Mouse (Mus musculus): Measurements from ENCODE around the gene Col27a1. TPM values are rescaled to one million over a fixed set of nuclear protein-coding genes. Genes with fewer than 3 reads are reported as not detected.

Gene Col27a1
- total and polyA plus RNA-seq, 3 experiments, result not detected

- no peak for TF ChIP-seq JUND (IDR thresholded peaks at IDR 0.05; ENCODE audit: low read depth, low read length)
- no peak for TF ChIP-seq SIN3A (IDR thresholded peaks at IDR 0.05; ENCODE audit: low read length)
- TF ChIP-seq MXI1 (IDR thresholded peaks at IDR 0.05; ENCODE audit: low read depth, low read length), result no peak
- TF ChIP-seq RCOR1 (IDR thresholded peaks at IDR 0.05; ENCODE audit: low read depth, low read length), result no peak
- TF ChIP-seq HCFC1 (IDR thresholded peaks at IDR 0.05; ENCODE audit: low read depth, low read length), result no peak
- TF ChIP-seq RAD21 (IDR thresholded peaks at IDR 0.05; ENCODE audit: low read depth, low read length), result no peak
- no peak for TF ChIP-seq ZC3H11A (IDR thresholded peaks at IDR 0.05; ENCODE audit: low read depth, low read length)
- no peak for TF ChIP-seq POLR2AphosphoS5 (IDR thresholded peaks at IDR 0.05; ENCODE audit: borderline replicate concordance, low read depth, low read length)
- no peak for TF ChIP-seq MYC (IDR thresholded peaks at IDR 0.05; ENCODE audit: low read depth, low read length)
- no peak for TF ChIP-seq TBP (IDR thresholded peaks at IDR 0.05; ENCODE audit: low read depth, low read length)
- no peak for TF ChIP-seq MEF2A (IDR thresholded peaks at IDR 0.05; ENCODE audit: extremely low read depth, insufficient replicate concordance, low read depth, low read length, poor library complexity, severe bottlenecking)
- TF ChIP-seq TAL1 (IDR thresholded peaks at IDR 0.05; ENCODE audit: low read length), result no peak
- no peak for TF ChIP-seq UBTF (IDR thresholded peaks at IDR 0.05; ENCODE audit: borderline replicate concordance, insufficient read depth, low read depth, low read length)
- no peak for TF ChIP-seq BHLHE40 (IDR thresholded peaks at IDR 0.05; ENCODE audit: borderline replicate concordance, low read depth, low read length)
- no peak for TF ChIP-seq USF1 (IDR thresholded peaks at IDR 0.05; ENCODE audit: low read depth, low read length)
- no peaks in the 10 kb centered on the region for H3K4me1 ChIP-seq (ENCODE audit: control insufficient read depth in 1 of 2, insufficient read depth in 2 of 2, low read length in 2 of 2)
- H3K9ac ChIP-seq (ENCODE audit: control insufficient read depth, low read depth, low read length, poor library complexity, severe bottlenecking), result no peak within 1 kb of the TSS
- no peak within 1 kb of the TSS for H3K27ac ChIP-seq (ENCODE audit: control insufficient read depth, low read depth, low read length)
- H3K36me3 ChIP-seq (ENCODE audit: control insufficient read depth in 1 of 2, insufficient read depth in 2 of 2, low read length in 2 of 2), result no peaks in the 10 kb centered on the region
- no peaks in the 10 kb centered on the region for H3K27me3 ChIP-seq (ENCODE audit: control insufficient read depth in 1 of 2, insufficient read depth in 2 of 2, low read length in 2 of 2)
- no peak for DNase-seq (ENCODE audit: low read depth, low spot score)
- no peaks in the 10 kb centered on the region for H3K79me2 ChIP-seq (ENCODE audit: control insufficient read depth, insufficient read depth, low read length, poor library complexity)
- no peaks in the 10 kb centered on the region for H3K9me3 ChIP-seq (replicated peaks; ENCODE audit: insufficient read depth, low read length)
- no peak within 1 kb of the TSS for H3K4me3 ChIP-seq (ENCODE audit: control insufficient read depth in 1 of 2, insufficient read depth in 1 of 2, low read depth in 2 of 2, low read length in 2 of 2)
Measured at GRCm38 (mm10) chr4:63355877-63356665, 142.3 kb downstream of the Col27a1 start, which contains the start of gene Orm3. Gene Orm3, plus strand, starts transcription at chr4:63356162.

GRCm38 (mm10) chr4:63356981-63357570 lies 143.3 kb downstream of the Col27a1 start:
- no peak overlapping the region for H3K4me3 ChIP-seq (ENCODE audit: control insufficient read depth in 1 of 2, insufficient read depth in 1 of 2, low read depth in 2 of 2, low read length in 2 of 2)
- H3K36me3 ChIP-seq (ENCODE audit: control insufficient read depth in 1 of 2, insufficient read depth in 2 of 2, low read length in 2 of 2), result no peaks in the 10 kb centered on the region
- H3K27me3 ChIP-seq (ENCODE audit: control insufficient read depth in 1 of 2, insufficient read depth in 2 of 2, low read length in 2 of 2), result no peaks in the 10 kb centered on the region
- no peaks in the 10 kb centered on the region for H3K9me3 ChIP-seq (replicated peaks; ENCODE audit: insufficient read depth, low read length)
- H3K4me1 ChIP-seq (ENCODE audit: control insufficient read depth in 1 of 2, insufficient read depth in 2 of 2, low read length in 2 of 2), result no peaks in the 10 kb centered on the region
- no peaks in the 10 kb centered on the region for H3K79me2 ChIP-seq (ENCODE audit: control insufficient read depth, insufficient read depth, low read length, poor library complexity)
- no peak overlapping the region for H3K9ac ChIP-seq (ENCODE audit: control insufficient read depth, low read depth, low read length, poor library complexity, severe bottlenecking)
- TF ChIP-seq USF2 (IDR thresholded peaks at IDR 0.05; ENCODE audit: borderline replicate concordance in 1 of 2, insufficient read depth in 1 of 2, low read depth in 1 of 2, low read length in 2 of 2) (no peak), JUND (IDR thresholded peaks at IDR 0.05; ENCODE audit: low read depth, low read length) (no peak), SIN3A (IDR thresholded peaks at IDR 0.05; ENCODE audit: low read length) (no peak), ZMIZ1 (IDR thresholded peaks at IDR 0.05; ENCODE audit: low read depth, low read length) (no peak), RAD21 (IDR thresholded peaks at IDR 0.05; ENCODE audit: low read depth, low read length) (no peak), ZC3H11A (IDR thresholded peaks at IDR 0.05; ENCODE audit: low read depth, low read length) (no peak), ZNF384 (IDR thresholded peaks at IDR 0.05; ENCODE audit: low read depth, low read length) (no peak), POLR2AphosphoS5 (IDR thresholded peaks at IDR 0.05; ENCODE audit: borderline replicate concordance, low read depth, low read length) (no peak), MAZ (IDR thresholded peaks at IDR 0.05; ENCODE audit: low read depth, low read length) (no peak), CHD1 (IDR thresholded peaks at IDR 0.05; ENCODE audit: low read depth, low read length) (no peak), SMC3 (IDR thresholded peaks at IDR 0.05; ENCODE audit: low read depth, low read length) (no peak), MXI1 (IDR thresholded peaks at IDR 0.05; ENCODE audit: low read depth, low read length) (no peak), MYB (IDR thresholded peaks at IDR 0.05; ENCODE audit: low read depth, low read length) (no peak), USF1 (IDR thresholded peaks at IDR 0.05; ENCODE audit: low read depth, low read length) (no peak), ZKSCAN1 (IDR thresholded peaks at IDR 0.05; ENCODE audit: low read depth, low read length) (no peak), GABPA (IDR thresholded peaks at IDR 0.05; ENCODE audit: low read depth, low read length) (no peak), MEF2A (IDR thresholded peaks at IDR 0.05; ENCODE audit: extremely low read depth, insufficient replicate concordance, low read depth, low read length, poor library complexity, severe bottlenecking) (no peak), MAFK (IDR thresholded peaks at IDR 0.05; ENCODE audit: borderline replicate concordance, low read depth, low read length) (no peak), NELFE (IDR thresholded peaks at IDR 0.05; ENCODE audit: low read depth, low read length) (no peak), EP300 (IDR thresholded peaks at IDR 0.05; ENCODE audit: low read depth in 1 of 2, low read length in 2 of 2) (no peak)
- H3K27ac ChIP-seq (ENCODE audit: control insufficient read depth, low read depth, low read length), result no peak overlapping the region
- no peak for DNase-seq (ENCODE audit: low read depth, low spot score)
